Mouse (Mus musculus): ENCODE results near the gene Sh3gl3. TPM values are rescaled to one million over a fixed set of nuclear protein-coding genes. Genes with fewer than 3 reads are reported as not detected.

The Sh3gl3 gene
- polyA plus RNA-seq, 1 experiment: 0.13 TPM

GRCm38 (mm10) chr7:82176192-82176591 is 2.6 kb downstream of the Sh3gl3 start:
- H3K36me3 ChIP-seq (ENCODE audit: control insufficient read depth, insufficient read depth, low read length): no peaks in the 10 kb centered on the region

GRCm38 (mm10) chr7:82177336-82177735 is 3.7 kb downstream of the Sh3gl3 start:
- no peak for TF ChIP-seq POLR2A (IDR thresholded peaks at IDR 0.05; ENCODE audit: control insufficient read depth, extremely low read depth, insufficient read depth, low read length, poor library complexity)
- no peak for TF ChIP-seq CTCF (IDR thresholded peaks at IDR 0.05; ENCODE audit: borderline replicate concordance, control insufficient read depth, extremely low read depth, insufficient read depth, low read length, poor library complexity)
- 94% methylated on average over 5 of the region's 5 CpGs for WGBS
- no peak for DNase-seq

More at GRCm38 (mm10) chr7:82176192-82176591, 2.6 kb downstream of the Sh3gl3 start:
- peaks cover 8% of the 10 kb centered on the region; the same call in 1 of the 2 replicates for H3K4me1 ChIP-seq (replicated peaks; ENCODE audit: control insufficient read depth, insufficient read depth, low read length)
- no peak overlapping the region for H3K27ac ChIP-seq (ENCODE audit: control insufficient read depth, insufficient read depth, low read length)
- H3K27me3 ChIP-seq (ENCODE audit: control insufficient read depth, insufficient read depth, low read length): no peaks in the 10 kb centered on the region
- DNase-seq: no peak
- TF ChIP-seq CTCF (IDR thresholded peaks at IDR 0.05; ENCODE audit: borderline replicate concordance, control insufficient read depth, extremely low read depth, insufficient read depth, low read length, poor library complexity) (no peak), POLR2A (IDR thresholded peaks at IDR 0.05; ENCODE audit: control insufficient read depth, extremely low read depth, insufficient read depth, low read length, poor library complexity) (no peak)
- no peak overlapping the region for H3K4me3 ChIP-seq (ENCODE audit: control insufficient read depth, insufficient read depth, low read length)
- 75% methylated on average over 3 of the region's 3 CpGs for WGBS

GRCm38 (mm10) chr7:82180919-82181318 is 7.3 kb downstream of the Sh3gl3 start:
- no peaks in the 10 kb centered on the region for H3K4me1 ChIP-seq (replicated peaks; ENCODE audit: control insufficient read depth, insufficient read depth, low read length)
- no peak overlapping the region for H3K27ac ChIP-seq (ENCODE audit: control insufficient read depth, insufficient read depth, low read length)
- DNase-seq: no peak
- H3K4me3 ChIP-seq (ENCODE audit: control insufficient read depth, insufficient read depth, low read length): no peak overlapping the region
- TF ChIP-seq POLR2A (IDR thresholded peaks at IDR 0.05; ENCODE audit: control insufficient read depth, extremely low read depth, insufficient read depth, low read length, poor library complexity): no peak
- no peak for TF ChIP-seq CTCF (IDR thresholded peaks at IDR 0.05; ENCODE audit: borderline replicate concordance, control insufficient read depth, extremely low read depth, insufficient read depth, low read length, poor library complexity)
- WGBS: 96% methylated on average over 5 of the region's 5 CpGs
- H3K27me3 ChIP-seq (ENCODE audit: control insufficient read depth, insufficient read depth, low read length): no peaks in the 10 kb centered on the region
- H3K36me3 ChIP-seq (ENCODE audit: control insufficient read depth, insufficient read depth, low read length): no peaks in the 10 kb centered on the region

More at GRCm38 (mm10) chr7:82177336-82177735, 3.7 kb downstream of the Sh3gl3 start:
- Histone ChIP-seq H3K27ac (ENCODE audit: control insufficient read depth, insufficient read depth, low read length) (no peak overlapping the region), H3K27me3 (ENCODE audit: control insufficient read depth, insufficient read depth, low read length) (no peaks in the 10 kb centered on the region), H3K4me1 (replicated peaks; ENCODE audit: control insufficient read depth, insufficient read depth, low read length) (peaks cover 8% of the 10 kb centered on the region; the same call in 1 of the 2 replicates), H3K36me3 (ENCODE audit: control insufficient read depth, insufficient read depth, low read length) (no peaks in the 10 kb centered on the region), H3K4me3 (ENCODE audit: control insufficient read depth, insufficient read depth, low read length) (no peak overlapping the region)

- Histone ChIP-seq H3K4me3 (ENCODE audit: control insufficient read depth, insufficient read depth, low read length) (no peak overlapping the region), H3K27ac (ENCODE audit: control insufficient read depth, insufficient read depth, low read length) (no peak overlapping the region)
Observed at GRCm38 (mm10) chr7:82182781-82183180, 9.1 kb downstream of the Sh3gl3 start.

GRCm38 (mm10) chr7:82191604-82192003 is 18.0 kb downstream of the Sh3gl3 start:
- H3K27ac ChIP-seq (ENCODE audit: control insufficient read depth, insufficient read depth, low read length): peak overlapping the region; percentile 45; the same call in 1 of the 2 replicates
- no peak for DNase-seq
- no peak overlapping the region for H3K4me3 ChIP-seq (ENCODE audit: control insufficient read depth, insufficient read depth, low read length)
- peaks cover 18% of the 10 kb centered on the region for H3K4me1 ChIP-seq (replicated peaks; ENCODE audit: control insufficient read depth, insufficient read depth, low read length)
- 55% methylated on average over 11 of the region's 11 CpGs for WGBS
- H3K27me3 ChIP-seq (ENCODE audit: control insufficient read depth, insufficient read depth, low read length): no peaks in the 10 kb centered on the region
- TF ChIP-seq POLR2A (IDR thresholded peaks at IDR 0.05; ENCODE audit: control insufficient read depth, extremely low read depth, insufficient read depth, low read length, poor library complexity) (no peak), CTCF (IDR thresholded peaks at IDR 0.05; ENCODE audit: borderline replicate concordance, control insufficient read depth, extremely low read depth, insufficient read depth, low read length, poor library complexity) (no peak)
- no peaks in the 10 kb centered on the region for H3K36me3 ChIP-seq (ENCODE audit: control insufficient read depth, insufficient read depth, low read length)

More at GRCm38 (mm10) chr7:82182781-82183180, 9.1 kb downstream of the Sh3gl3 start:
- WGBS: 60% methylated on average over 2 of the region's 2 CpGs
- no peak for DNase-seq
- no peak for TF ChIP-seq POLR2A (IDR thresholded peaks at IDR 0.05; ENCODE audit: control insufficient read depth, extremely low read depth, insufficient read depth, low read length, poor library complexity)
- no peak for TF ChIP-seq CTCF (IDR thresholded peaks at IDR 0.05; ENCODE audit: borderline replicate concordance, control insufficient read depth, extremely low read depth, insufficient read depth, low read length, poor library complexity)
- no peaks in the 10 kb centered on the region for H3K36me3 ChIP-seq (ENCODE audit: control insufficient read depth, insufficient read depth, low read length)
- H3K27me3 ChIP-seq (ENCODE audit: control insufficient read depth, insufficient read depth, low read length): no peaks in the 10 kb centered on the region
- H3K4me1 ChIP-seq (replicated peaks; ENCODE audit: control insufficient read depth, insufficient read depth, low read length): no peaks in the 10 kb centered on the region

- Histone ChIP-seq H3K27me3 (ENCODE audit: control insufficient read depth, insufficient read depth, low read length) (no peaks in the 10 kb centered on the region), H3K4me3 (ENCODE audit: control insufficient read depth, insufficient read depth, low read length) (no peak overlapping the region), H3K4me1 (replicated peaks; ENCODE audit: control insufficient read depth, insufficient read depth, low read length) (peaks cover 18% of the 10 kb centered on the region), H3K27ac (ENCODE audit: control insufficient read depth, insufficient read depth, low read length) (no peak overlapping the region), H3K36me3 (ENCODE audit: control insufficient read depth, insufficient read depth, low read length) (no peaks in the 10 kb centered on the region)
- DNase-seq: no peak
- WGBS: 20% methylated on average over 4 of the region's 4 CpGs
- TF ChIP-seq POLR2A (IDR thresholded peaks at IDR 0.05; ENCODE audit: control insufficient read depth, extremely low read depth, insufficient read depth, low read length, poor library complexity): no peak
- no peak for TF ChIP-seq CTCF (IDR thresholded peaks at IDR 0.05; ENCODE audit: borderline replicate concordance, control insufficient read depth, extremely low read depth, insufficient read depth, low read length, poor library complexity)
Observed at GRCm38 (mm10) chr7:82192512-82192911, 18.9 kb downstream of the Sh3gl3 start.

- 93% methylated on average over 7 of the region's 7 CpGs for WGBS
Observed at GRCm38 (mm10) chr7:82203111-82203510, 29.5 kb downstream of the Sh3gl3 start.

More at GRCm38 (mm10) chr7:82203111-82203510, 29.5 kb downstream of the Sh3gl3 start:
- no peak for DNase-seq
- TF ChIP-seq CTCF (IDR thresholded peaks at IDR 0.05; ENCODE audit: borderline replicate concordance, control insufficient read depth, extremely low read depth, insufficient read depth, low read length, poor library complexity) (no peak), POLR2A (IDR thresholded peaks at IDR 0.05; ENCODE audit: control insufficient read depth, extremely low read depth, insufficient read depth, low read length, poor library complexity) (no peak)
- H3K27me3 ChIP-seq (ENCODE audit: control insufficient read depth, insufficient read depth, low read length): no peaks in the 10 kb centered on the region
- peaks cover 19% of the 10 kb centered on the region for H3K4me1 ChIP-seq (replicated peaks; ENCODE audit: control insufficient read depth, insufficient read depth, low read length)
- H3K27ac ChIP-seq (ENCODE audit: control insufficient read depth, insufficient read depth, low read length): no peak overlapping the region
- no peaks in the 10 kb centered on the region for H3K36me3 ChIP-seq (ENCODE audit: control insufficient read depth, insufficient read depth, low read length)
- no peak overlapping the region for H3K4me3 ChIP-seq (ENCODE audit: control insufficient read depth, insufficient read depth, low read length)

All from thymus, adult 2 months (tissue).